Mouse (Mus musculus) naive thymus-derived CD4-positive, alpha-beta T cell, adult 2 months (primary cell): ENCODE data around the gene Rflna.

Experiments used
- DNase-seq: peaks from one replicate; pipeline ENCODE4 v3.0.0-alpha.2; 2011; ENCODE audit warnings: low read depth

Rflna gene

GRCm38 (mm10) chr5:125053661-125054060, 50.6 kb downstream of the Rflna start:
- no peak for DNase-seq

GRCm38 (mm10) chr5:125055901-125056300, 52.9 kb downstream of the Rflna start:
- DNase-seq: no peak

GRCm38 (mm10) chr5:125056331-125056695, 53.3 kb downstream of the Rflna start:
- DNase-seq: no peak

DNA sequence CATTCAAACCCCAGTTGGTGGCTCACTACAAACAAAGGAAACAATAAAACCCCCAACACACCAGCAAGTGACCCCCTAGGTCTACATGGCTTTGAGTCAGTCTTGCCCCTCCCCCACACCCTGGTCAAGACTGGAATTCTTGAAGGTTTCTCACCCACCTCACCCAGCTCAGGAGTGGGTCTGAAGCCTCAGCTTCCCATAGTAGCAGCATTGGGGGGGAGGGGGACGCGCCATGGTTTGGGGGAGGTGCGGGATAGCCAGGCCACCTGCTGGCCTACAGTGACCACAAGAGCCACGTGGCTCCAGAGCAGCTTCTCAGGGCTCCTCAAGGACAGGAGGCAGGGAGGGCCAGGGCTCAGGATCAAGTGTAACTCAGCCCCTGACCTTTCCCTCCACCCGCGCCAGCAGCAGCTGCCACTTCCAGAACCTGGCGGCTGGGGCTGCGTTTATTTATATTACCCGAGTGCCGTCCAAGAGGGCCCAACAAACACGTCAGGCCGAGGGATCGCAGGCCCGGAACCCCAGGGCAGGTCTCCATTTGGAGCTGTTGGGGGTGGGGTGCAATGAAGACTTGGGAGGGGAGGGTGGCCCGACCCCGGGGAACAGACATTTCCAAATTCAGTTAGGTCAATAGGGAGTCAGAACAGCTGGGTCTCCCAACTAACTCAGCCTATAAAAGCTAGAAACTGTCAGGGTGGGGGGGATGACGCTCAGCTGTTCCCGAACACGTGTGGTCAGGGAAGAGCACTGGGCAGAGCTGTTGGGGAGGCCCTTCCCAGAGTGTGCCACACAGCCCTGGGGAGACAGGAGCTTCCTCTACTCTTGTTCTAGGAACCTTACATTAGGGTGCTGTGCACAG, 53.9 kb downstream of the Rflna start:
- DNase-seq: no peak

DNA sequence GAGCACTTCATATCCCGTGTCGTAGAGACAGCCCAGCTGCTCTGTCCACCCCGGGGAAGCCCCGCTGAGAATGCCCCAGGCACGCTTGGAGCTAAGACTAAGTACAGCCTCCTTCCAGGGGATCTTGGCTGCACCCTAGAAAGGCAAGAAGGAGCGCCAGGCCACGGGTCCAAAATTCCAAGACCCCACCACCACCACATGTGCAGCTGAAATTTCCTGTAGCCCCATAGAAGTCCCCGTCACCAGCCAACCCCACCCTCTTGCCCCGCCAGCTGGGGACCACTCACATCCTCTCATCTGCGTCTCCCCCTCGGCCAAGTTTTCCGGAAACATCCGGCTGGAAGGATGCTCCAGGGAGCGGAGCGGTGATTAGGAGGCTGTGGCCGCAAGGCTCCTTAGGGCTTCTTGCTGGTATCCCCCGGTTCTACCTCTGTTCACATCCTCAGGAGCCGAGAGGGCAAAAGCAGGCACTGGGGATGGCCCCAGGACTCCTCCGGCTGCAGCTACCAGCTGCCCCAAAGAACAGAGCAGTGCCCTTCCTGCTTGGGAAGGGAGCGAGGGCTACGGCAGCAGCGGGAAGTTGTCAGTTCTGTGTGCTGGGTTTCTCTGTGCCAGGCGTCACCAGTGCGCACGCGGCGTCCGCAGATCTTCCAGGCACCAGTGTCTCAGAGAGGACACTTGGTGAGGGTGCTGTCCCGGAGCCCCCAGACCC, 54.7 kb downstream of the Rflna start:
- peak; percentile 25 for DNase-seq

DNA sequence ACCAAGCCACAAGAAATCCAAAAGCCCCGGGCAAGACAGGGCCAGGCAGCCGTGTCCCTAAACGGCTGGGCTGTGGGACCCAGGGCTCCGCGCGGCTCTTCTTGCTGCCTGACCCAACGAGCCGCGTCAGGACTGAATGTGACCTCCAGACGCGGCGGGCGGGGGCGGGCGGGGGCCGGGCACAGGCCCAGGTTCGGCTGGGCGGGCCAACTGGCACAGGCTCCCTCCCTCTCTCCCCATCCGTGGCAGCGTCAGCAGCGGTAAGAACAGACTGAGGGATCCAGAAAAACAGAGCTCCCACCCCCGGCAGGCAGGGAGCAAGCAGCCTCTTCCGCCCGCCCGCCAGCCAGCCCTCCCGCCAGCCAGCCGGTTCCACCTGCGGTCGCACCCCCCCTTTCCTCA, 55.2 kb downstream of the Rflna start:
- DNase-seq: peak; percentile 33
